Mouse (Mus musculus): ENCODE data around the gene Wbp1l. TPM values are rescaled to one million over a fixed set of nuclear protein-coding genes. Genes with fewer than 3 reads are reported as not detected.

Gene Wbp1l
- polyA plus RNA-seq, 1 experiment from 2014 or later: 30.3 TPM

DNA sequence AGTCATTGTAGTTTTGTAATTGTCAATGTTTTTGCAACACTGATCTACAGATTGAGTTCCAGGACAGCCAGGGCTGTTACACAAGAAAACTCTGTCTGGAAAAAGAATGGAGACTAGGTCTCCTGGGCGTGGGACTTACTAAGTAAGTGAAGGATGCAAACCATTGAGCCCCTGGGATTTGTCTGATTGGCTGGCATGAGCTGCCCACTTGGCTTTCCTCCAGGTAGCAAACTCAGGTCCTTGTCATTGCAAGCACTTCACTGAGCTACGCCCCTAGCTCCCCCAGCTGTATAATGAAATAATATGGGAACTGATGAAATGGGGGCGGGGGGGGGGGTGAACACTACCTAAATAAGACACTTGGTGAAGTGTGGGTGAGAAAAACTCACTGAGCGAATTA lies 94.3 kb downstream of the Wbp1l start:
- Histone ChIP-seq H3K9ac (ENCODE audit: low read length) (no peak overlapping the region), H3K27ac (ENCODE audit: low read depth, low read length) (no peak overlapping the region), H3K9me3 (ENCODE audit: control insufficient read depth, low read length) (no peaks in the 10 kb centered on the region), H3K36me3 (ENCODE audit: control insufficient read depth, insufficient read depth, low read length) (no peaks in the 10 kb centered on the region), H3K4me2 (no peak overlapping the region), H3K4me3 (ENCODE audit: low read depth, low read length) (no peak overlapping the region), H3K4me1 (ENCODE audit: control insufficient read depth, insufficient read depth, low read length) (no peaks in the 10 kb centered on the region), H3K27me3 (ENCODE audit: control insufficient read depth, insufficient read depth, low read length) (no peaks in the 10 kb centered on the region)
- ATAC-seq (ENCODE audit: low FRiP score) (no peak), DNase-seq (ENCODE audit: low spot score, missing footprints) (no peak)
- WGBS: 86% methylated on average over 4 of the region's 4 CpGs

- no peak overlapping the region for H3K27ac ChIP-seq (ENCODE audit: low read depth, low read length)
- H3K4me1 ChIP-seq (ENCODE audit: control insufficient read depth, insufficient read depth, low read length): no peaks in the 10 kb centered on the region
- H3K4me3 ChIP-seq (ENCODE audit: low read depth, low read length): no peak overlapping the region
- ATAC-seq (ENCODE audit: low FRiP score): no peak
- no peak overlapping the region for H3K4me2 ChIP-seq
- no peaks in the 10 kb centered on the region for H3K27me3 ChIP-seq (ENCODE audit: control insufficient read depth, insufficient read depth, low read length)
- no peak overlapping the region for H3K9ac ChIP-seq (ENCODE audit: low read length)
- no peaks in the 10 kb centered on the region for H3K36me3 ChIP-seq (ENCODE audit: control insufficient read depth, insufficient read depth, low read length)
- DNase-seq (ENCODE audit: low spot score, missing footprints): no peak
- 96% methylated on average over 8 of the region's 8 CpGs for WGBS
- no peaks in the 10 kb centered on the region for H3K9me3 ChIP-seq (ENCODE audit: control insufficient read depth, low read length)
These were observed 97.6 kb downstream of the Wbp1l start for GRCm38 (mm10) chr19:46696482-46696881.

DNA sequence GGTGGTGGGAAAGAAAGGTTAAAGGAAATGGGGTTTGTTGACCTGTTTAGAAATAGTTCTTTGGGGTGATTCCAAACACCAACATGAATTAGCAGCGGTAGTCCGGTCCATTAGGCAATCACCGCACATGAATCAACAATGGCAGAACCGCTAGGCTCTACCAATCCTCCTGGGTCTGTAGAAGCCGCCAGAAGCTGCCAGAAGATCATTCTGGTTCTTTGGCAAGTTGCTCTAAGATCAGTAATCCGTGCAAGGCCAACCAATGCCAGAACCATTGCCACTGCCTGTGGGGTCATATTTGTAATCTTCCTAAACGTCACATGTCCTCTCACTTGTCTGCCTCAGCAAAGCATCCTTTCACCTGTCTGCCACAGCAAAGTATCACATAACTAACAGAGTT lies 98.1 kb downstream of the Wbp1l start:
- Histone ChIP-seq H3K36me3 (ENCODE audit: control insufficient read depth, insufficient read depth, low read length) (no peaks in the 10 kb centered on the region), H3K9me3 (ENCODE audit: control insufficient read depth, low read length) (no peaks in the 10 kb centered on the region), H3K27me3 (ENCODE audit: control insufficient read depth, insufficient read depth, low read length) (no peaks in the 10 kb centered on the region), H3K27ac (ENCODE audit: low read depth, low read length) (no peak overlapping the region), H3K9ac (ENCODE audit: low read length) (no peak overlapping the region), H3K4me1 (ENCODE audit: control insufficient read depth, insufficient read depth, low read length) (no peaks in the 10 kb centered on the region), H3K4me3 (ENCODE audit: low read depth, low read length) (no peak overlapping the region), H3K4me2 (no peak overlapping the region)
- 92% methylated on average over 7 of the region's 7 CpGs for WGBS
- no peak for DNase-seq (ENCODE audit: low spot score, missing footprints)
- no peak for ATAC-seq (ENCODE audit: low FRiP score)

- H3K4me1 ChIP-seq (ENCODE audit: control insufficient read depth, insufficient read depth, low read length): no peaks in the 10 kb centered on the region
- no peaks in the 10 kb centered on the region for H3K36me3 ChIP-seq (ENCODE audit: control insufficient read depth, insufficient read depth, low read length)
- ATAC-seq (ENCODE audit: low FRiP score): no peak
- H3K9ac ChIP-seq (ENCODE audit: low read length): no peak overlapping the region
- WGBS: 48% methylated on average over 19 of the region's 19 CpGs
- no peak for DNase-seq (ENCODE audit: low spot score, missing footprints)
- H3K4me3 ChIP-seq (ENCODE audit: low read depth, low read length): no peak overlapping the region
- H3K27me3 ChIP-seq (ENCODE audit: control insufficient read depth, insufficient read depth, low read length): no peaks in the 10 kb centered on the region
- H3K4me2 ChIP-seq: no peak overlapping the region
- no peaks in the 10 kb centered on the region for H3K9me3 ChIP-seq (ENCODE audit: control insufficient read depth, low read length)
- no peak overlapping the region for H3K27ac ChIP-seq (ENCODE audit: low read depth, low read length)
These were observed 99.1 kb downstream of the Wbp1l start for GRCm38 (mm10) chr19:46697840-46698517.

GRCm38 (mm10) chr19:46699011-46699481 lies 100.2 kb downstream of the Wbp1l start:
- no peak for ATAC-seq (ENCODE audit: low FRiP score)

GRCm38 (mm10) chr19:46701156-46701555 lies 102.3 kb downstream of the Wbp1l start:
- H3K36me3 ChIP-seq (ENCODE audit: control insufficient read depth, insufficient read depth, low read length): no peaks in the 10 kb centered on the region
- H3K4me3 ChIP-seq (ENCODE audit: low read depth, low read length): no peak overlapping the region
- H3K4me2 ChIP-seq: no peak overlapping the region
- 90% methylated on average over 9 of the region's 9 CpGs for WGBS
- H3K27ac ChIP-seq (ENCODE audit: low read depth, low read length): no peak overlapping the region
- H3K27me3 ChIP-seq (ENCODE audit: control insufficient read depth, insufficient read depth, low read length): no peaks in the 10 kb centered on the region
- H3K9me3 ChIP-seq (ENCODE audit: control insufficient read depth, low read length): no peaks in the 10 kb centered on the region
- ATAC-seq (ENCODE audit: low FRiP score) (no peak), DNase-seq (ENCODE audit: low spot score, missing footprints) (peak; percentile 57)
- no peaks in the 10 kb centered on the region for H3K4me1 ChIP-seq (ENCODE audit: control insufficient read depth, insufficient read depth, low read length)
- no peak overlapping the region for H3K9ac ChIP-seq (ENCODE audit: low read length)

More at GRCm38 (mm10) chr19:46699011-46699481, 100.2 kb downstream of the Wbp1l start:
- Histone ChIP-seq H3K4me3 (ENCODE audit: low read depth, low read length) (no peak overlapping the region), H3K27me3 (ENCODE audit: control insufficient read depth, insufficient read depth, low read length) (no peaks in the 10 kb centered on the region), H3K27ac (ENCODE audit: low read depth, low read length) (no peak overlapping the region), H3K9ac (ENCODE audit: low read length) (no peak overlapping the region), H3K4me2 (no peak overlapping the region), H3K9me3 (ENCODE audit: control insufficient read depth, low read length) (no peaks in the 10 kb centered on the region), H3K4me1 (ENCODE audit: control insufficient read depth, insufficient read depth, low read length) (no peaks in the 10 kb centered on the region), H3K36me3 (ENCODE audit: control insufficient read depth, insufficient read depth, low read length) (no peaks in the 10 kb centered on the region)
- DNase-seq (ENCODE audit: low spot score, missing footprints): no peak
- WGBS: 76% methylated on average over 10 of the region's 10 CpGs

- Histone ChIP-seq H3K27me3 (ENCODE audit: control insufficient read depth, insufficient read depth, low read length) (no peaks in the 10 kb centered on the region), H3K4me3 (ENCODE audit: low read depth, low read length) (no peak overlapping the region), H3K9me3 (ENCODE audit: control insufficient read depth, low read length) (no peaks in the 10 kb centered on the region), H3K36me3 (ENCODE audit: control insufficient read depth, insufficient read depth, low read length) (no peaks in the 10 kb centered on the region), H3K4me1 (ENCODE audit: control insufficient read depth, insufficient read depth, low read length) (peaks cover 2% of the 10 kb centered on the region; the same call in 1 of the 2 replicates), H3K9ac (ENCODE audit: low read length) (no peak overlapping the region), H3K27ac (ENCODE audit: low read depth, low read length) (no peak overlapping the region), H3K4me2 (no peak overlapping the region)
- no peak for ATAC-seq (ENCODE audit: low FRiP score)
- DNase-seq (ENCODE audit: low spot score, missing footprints): peak; percentile 47
- 66% methylated on average over 7 of the region's 7 CpGs for WGBS
These were observed 107.1 kb downstream of the Wbp1l start for GRCm38 (mm10) chr19:46705779-46706495.

GRCm38 (mm10) chr19:46706540-46707295 lies 107.8 kb downstream of the Wbp1l start:
- H3K27me3 ChIP-seq (ENCODE audit: control insufficient read depth, insufficient read depth, low read length): no peaks in the 10 kb centered on the region
- no peaks in the 10 kb centered on the region for H3K9me3 ChIP-seq (ENCODE audit: control insufficient read depth, low read length)
- H3K36me3 ChIP-seq (ENCODE audit: control insufficient read depth, insufficient read depth, low read length): no peaks in the 10 kb centered on the region
- peak overlapping the region; percentile 49 for H3K4me3 ChIP-seq (ENCODE audit: low read depth, low read length)
- peak overlapping the region; percentile 62 for H3K4me2 ChIP-seq
- H3K9ac ChIP-seq (ENCODE audit: low read length): no peak overlapping the region
- H3K27ac ChIP-seq (ENCODE audit: low read depth, low read length): no peak overlapping the region
- peaks cover 2% of the 10 kb centered on the region; the same call in 1 of the 2 replicates for H3K4me1 ChIP-seq (ENCODE audit: control insufficient read depth, insufficient read depth, low read length)
- WGBS: 81% methylated on average over 9 of the region's 9 CpGs
- ATAC-seq (ENCODE audit: low FRiP score) (no peak), DNase-seq (ENCODE audit: low spot score, missing footprints) (peak; percentile 80)
